8 mouse cellular contexts compared by ENCODE assay signal in the genomic region with DNA sequence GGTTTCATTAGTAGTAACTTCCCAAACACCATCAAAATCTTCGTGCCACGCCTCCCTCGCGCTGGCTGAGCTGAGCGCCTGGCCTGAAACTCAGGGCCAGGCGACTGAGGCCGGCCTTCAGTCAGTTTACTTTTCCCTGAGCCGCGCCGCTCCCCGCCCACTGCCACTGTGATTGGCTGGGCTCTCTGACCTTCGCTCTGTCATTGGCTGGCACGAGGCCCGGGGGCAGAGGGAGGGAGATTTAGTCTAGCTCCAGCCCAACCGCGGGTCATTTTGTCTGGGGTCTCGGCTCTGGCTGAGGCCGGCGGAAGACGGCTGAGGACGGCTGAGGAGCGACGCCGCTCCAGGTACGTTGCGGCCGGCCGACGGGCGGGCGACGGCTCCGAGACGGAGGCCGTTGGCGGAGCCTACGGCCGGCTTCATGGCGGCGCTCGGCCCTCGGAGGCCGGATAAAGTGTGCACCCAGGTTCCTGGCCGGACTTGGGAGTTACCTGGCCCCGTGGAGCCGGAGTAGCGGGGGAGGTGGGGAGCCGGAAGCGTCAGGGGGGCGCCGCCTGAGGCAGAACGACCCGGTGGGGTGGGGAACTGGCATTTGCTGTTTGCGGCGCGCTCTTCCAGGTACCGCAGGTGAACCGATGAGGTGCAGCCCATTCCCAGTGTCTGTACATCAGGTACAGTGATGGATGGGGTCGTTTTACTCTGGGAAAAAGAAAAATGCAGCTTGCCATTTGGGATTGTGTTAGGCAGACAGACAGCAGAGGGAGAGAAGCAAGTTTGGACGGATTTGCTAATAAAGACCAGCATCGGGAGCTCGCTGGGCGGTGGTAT. TPM values are rescaled to one million over a fixed set of nuclear protein-coding genes. Genes with fewer than 3 reads are reported as not detected.
DNase-seq lines count a peak whose midpoint lies in the region; TF ChIP-seq lines count a peak whose summit lies in the region.

A gene (plus strand): TSS at position 34 of the 828 bp plus-strand sequence.

- no peaks in the 10 kb centered on the region for H3K36me3 ChIP-seq in limb, embryonic 10.5 days
- H3K36me3 ChIP-seq in midbrain, embryonic 10.5 days: no peaks in the 10 kb centered on the region
- H3K36me3 ChIP-seq in small intestine, adult 2 months (ENCODE audit: control insufficient read depth, insufficient read depth, low read length): no peaks in the 10 kb centered on the region

- peak; percentile 56 for DNase-seq in c-Kit-positive CD71-positive TER-119-negative erythroid progenitor cells, embryonic 14.5 days (ENCODE audit: low read depth)
- DNase-seq in heart, adult 9 months (ENCODE audit: low spot score in 2 of 2): peak; percentile 78
- DNase-seq in kidney, adult 8-10 months: peak; percentile 81 to 91
- peak; percentile 92 for DNase-seq in limb, embryonic 10.5 days (ENCODE audit: low spot score)
- peak; percentile 93 for DNase-seq in midbrain, embryonic 10.5 days (ENCODE audit: low spot score)
- no peak for DNase-seq in natural killer cell, adult 2 months (ENCODE audit: low spot score in 2 of 2)

- no peak within 1 kb of the TSS for H3K27ac ChIP-seq in embryonic fibroblast, embryonic 13.5 days (ENCODE audit: insufficient read depth, low read length)
- H3K27ac ChIP-seq in limb, embryonic 10.5 days: peak within 1 kb of the TSS; percentile 86
- peak within 1 kb of the TSS; percentile 50 for H3K27ac ChIP-seq in midbrain, embryonic 10.5 days (replicated peaks)
- no peak within 1 kb of the TSS for H3K27ac ChIP-seq in small intestine, adult 2 months (ENCODE audit: insufficient read depth, low read depth, low read length)

- H3K4me3 ChIP-seq in embryonic fibroblast, embryonic 13.5 days (ENCODE audit: insufficient read depth, low read length): peak within 1 kb of the TSS; percentile 65
- peak within 1 kb of the TSS; percentile 61 for H3K4me3 ChIP-seq in limb, embryonic 10.5 days
- H3K4me3 ChIP-seq in midbrain, embryonic 10.5 days: peak within 1 kb of the TSS; percentile 61
- H3K4me3 ChIP-seq in small intestine, adult 2 months (ENCODE audit: low read depth, low read length): peak within 1 kb of the TSS; percentile 69

- no peaks in the 10 kb centered on the region for H3K4me1 ChIP-seq in embryonic fibroblast, embryonic 13.5 days (ENCODE audit: control insufficient read depth, insufficient read depth, low read length)
- H3K4me1 ChIP-seq in limb, embryonic 10.5 days: peaks cover 7% of the 10 kb centered on the region; the same call in 1 of the 2 replicates
- peaks cover 10% of the 10 kb centered on the region for H3K4me1 ChIP-seq in midbrain, embryonic 10.5 days
- no peaks in the 10 kb centered on the region for H3K4me1 ChIP-seq in small intestine, adult 2 months (ENCODE audit: control insufficient read depth, insufficient read depth, insufficient read length, low read length)

- H3K9me3 ChIP-seq in limb, embryonic 10.5 days (replicated peaks): no peaks in the 10 kb centered on the region
- peaks cover 5% of the 10 kb centered on the region; the same call in 1 of the 2 replicates for H3K9me3 ChIP-seq in midbrain, embryonic 10.5 days (replicated peaks)

- H3K27me3 ChIP-seq in limb, embryonic 10.5 days (ENCODE audit: low read depth, poor library complexity, severe bottlenecking): no peaks in the 10 kb centered on the region
- H3K27me3 ChIP-seq in midbrain, embryonic 10.5 days (ENCODE audit: low read depth, poor library complexity, severe bottlenecking): peaks cover 11% of the 10 kb centered on the region
- H3K27me3 ChIP-seq in small intestine, adult 2 months (ENCODE audit: control insufficient read depth, insufficient read depth, low read length): no peaks in the 10 kb centered on the region

- no peak for TF ChIP-seq CTCF in embryonic fibroblast, embryonic 13.5 days (IDR thresholded peaks at IDR 0.05; ENCODE audit: borderline replicate concordance, insufficient read depth, low read length)
- TF ChIP-seq CTCF in small intestine, adult 2 months (IDR thresholded peaks at IDR 0.05; ENCODE audit: extremely low read depth, insufficient read length, insufficient replicate concordance, low read depth, low read length): no peak

- WGBS in limb, embryonic 10.5 days: under 1% methylated on average over 63 of the region's 63 CpGs
- under 1% methylated on average over 63 of the region's 63 CpGs for WGBS in midbrain, embryonic 10.5 days
- WGBS in small intestine, adult 2 months: 1% methylated on average over 63 of the region's 63 CpGs

- no peak for TF ChIP-seq POLR2A in embryonic fibroblast, embryonic 13.5 days (IDR thresholded peaks at IDR 0.05; ENCODE audit: low read depth, low read length)
- no peak for TF ChIP-seq POLR2A in small intestine, adult 2 months (IDR thresholded peaks at IDR 0.05; ENCODE audit: low read depth, low read length)

RNA-seq across cellular contexts. Expression of the gene that starts here (rescaled TPM):
- polyA plus RNA-seq in embryonic fibroblast, embryonic 13.5 days (2011; ENCODE audit: insufficient read length, low read depth, missing spikeins): 1.5 TPM in 2 replicates
- 2.0 and 3.1 TPM in 2 replicates for polyA plus RNA-seq in limb, embryonic 10.5 days (2016; fragmentation: Nextera tagmentation; extraction: Ambion mirVana)
- 0.72 and 0.95 TPM in 2 replicates for polyA plus RNA-seq in midbrain, embryonic 10.5 days (2016; fragmentation: Nextera tagmentation; extraction: Ambion mirVana)
- 0.13 TPM in 1 of 2 replicates, not detected in the other for polyA plus RNA-seq in small intestine, adult 2 months (2012; rRNA removed)

Comparison
In these comparisons a context has a peak if more than half of its experiments do, and no peak if none do; other contexts are left out.
1. Peak in DNase-seq, H3K4me3 ChIP-seq and H3K27ac ChIP-seq in midbrain, embryonic 10.5 days; RNA of the gene not detected or under 1 TPM.
2. DNase-seq: peak in c-Kit-positive CD71-positive TER-119-negative erythroid progenitor cells, embryonic 14.5 days (single experiment), heart, adult 9 months (2 of 2), kidney, adult 8-10 months (2 of 2) and limb, embryonic 10.5 days (single experiment); none in natural killer cell, adult 2 months (0 of 2).
3. Peak in every context shown above with its lines, with median percentiles within 50 percentile points of each other: H3K4me3 ChIP-seq.